ENCODE assay signal across 8 mouse cellular contexts in genomic region chr5:30816261-30816791, GRCm38 (mm10). TPM values are rescaled to one million over a fixed set of nuclear protein-coding genes. Genes with fewer than 3 reads are reported as not detected.
DNase-seq lines count a peak whose midpoint lies in the region; ATAC-seq and TF ChIP-seq lines count a peak whose summit lies in the region.

No protein-coding gene starts in this region.

- H3K36me3 ChIP-seq in lung, embryonic 14.5 days (ENCODE audit: insufficient read depth) = no peaks in the 10 kb centered on the region
- no peaks in the 10 kb centered on the region for H3K36me3 ChIP-seq in stomach, embryonic 16.5 days (ENCODE audit: control insufficient read depth, insufficient read depth, low read length)

- 50% methylated on average over 8 of the region's 8 CpGs for WGBS in lung, embryonic 14.5 days
- WGBS in lung, adult 2 months = 47% methylated on average over 8 of the region's 8 CpGs
- 49% methylated on average over 8 of the region's 8 CpGs for WGBS in stomach, embryonic 16.5 days

- no peak overlapping the region for H3K4me3 ChIP-seq in lung, embryonic 14.5 days (ENCODE audit: low read depth, low read length)
- no peak overlapping the region for H3K4me3 ChIP-seq in lung, adult 2 months (replicated peaks; ENCODE audit: extremely low read depth, low read depth, low read length)
- no peak overlapping the region for H3K4me3 ChIP-seq in stomach, embryonic 16.5 days (replicated peaks; ENCODE audit: low read length)

- H3K27me3 ChIP-seq in lung, embryonic 14.5 days (ENCODE audit: insufficient read depth, low read length) = no peaks in the 10 kb centered on the region
- H3K27me3 ChIP-seq in stomach, embryonic 16.5 days (ENCODE audit: control insufficient read depth, insufficient read depth, low read length) = no peaks in the 10 kb centered on the region

- H3K4me1 ChIP-seq in lung, embryonic 14.5 days (ENCODE audit: insufficient read depth) = peaks cover 4% of the 10 kb centered on the region; the same call in 1 of the 2 replicates
- 0 out of 2 replicates have a peak, but pooled peaks cover 5% of the 10 kb centered on the region for H3K4me1 ChIP-seq in lung, adult 2 months (ENCODE audit: control insufficient read depth, insufficient read depth, low read length)
- H3K4me1 ChIP-seq in stomach, embryonic 16.5 days (ENCODE audit: control insufficient read depth, insufficient read depth, low read length) = peaks cover 14% of the 10 kb centered on the region

- no peak for TF ChIP-seq POLR2A in lung, adult 2 months (IDR thresholded peaks at IDR 0.05; ENCODE audit: borderline replicate concordance, extremely low read depth, low read depth, low read length)

- no peak for DNase-seq in lung, embryonic 14.5 days
- no peak for DNase-seq in lung, adult 2 months
- DNase-seq in gastrocnemius, adult 8-10 months (ENCODE audit: low spot score in 2 of 2) = peak; percentile 40 to 45
- peak; percentile 53 for DNase-seq in lung, postnatal 10 days
- no peak for DNase-seq in left cerebral cortex, adult 8-10 months (ENCODE audit: low spot score in 2 of 2)

- no peak for TF ChIP-seq CTCF in lung, embryonic 14.5 days (IDR thresholded peaks at IDR 0.05; ENCODE audit: low read depth)
- no peak for TF ChIP-seq CTCF in lung, adult 2 months (IDR thresholded peaks at IDR 0.05; ENCODE audit: insufficient read depth, low read length)

- H3K4me2 ChIP-seq in lung, embryonic 14.5 days = peak overlapping the region; percentile 13; the same call in 1 of the 2 replicates
- H3K4me2 ChIP-seq in stomach, embryonic 16.5 days (ENCODE audit: low read depth, low read length) = 0 out of 2 replicates have a peak overlapping the region, but pooled peaks have one; percentile 5

- no peak for ATAC-seq in lung, embryonic 14.5 days (ENCODE audit: insufficient read depth)
- no peak for ATAC-seq in stomach, embryonic 16.5 days (ENCODE audit: insufficient read depth, low FRiP score)
- ATAC-seq in erythroid progenitor cell, adult 5-6 weeks (replicated peaks; ENCODE audit: low FRiP score, poor library complexity, severe bottlenecking) = no peak
- ATAC-seq in activated CD4-positive, CD25-positive, alpha-beta regulatory T cell, adult 4 months = no peak

- no peak overlapping the region for H3K27ac ChIP-seq in lung, embryonic 14.5 days (ENCODE audit: low read depth)
- no peak overlapping the region for H3K27ac ChIP-seq in stomach, embryonic 16.5 days (ENCODE audit: low read length)

- H3K9me3 ChIP-seq in lung, embryonic 14.5 days (ENCODE audit: low read depth, low read length) = no peaks in the 10 kb centered on the region
- H3K9me3 ChIP-seq in stomach, embryonic 16.5 days (replicated peaks; ENCODE audit: control insufficient read depth, low read length) = no peaks in the 10 kb centered on the region

- H3K9ac ChIP-seq in lung, embryonic 14.5 days = no peak overlapping the region
- H3K9ac ChIP-seq in stomach, embryonic 16.5 days (ENCODE audit: low read length) = no peak overlapping the region

RNA-seq across cellular contexts. Expression of gene Mapre3, which starts 1.9 kb away (rescaled TPM):
- 17.9 and 18.2 TPM in 2 replicates for polyA plus RNA-seq in lung, embryonic 14.5 days (2014; fragmentation: Nextera tagmentation; extraction: Ambion mirVana)
- 66.2 and 81.8 TPM in 2 replicates for polyA plus RNA-seq in lung, adult 2 months (2012; rRNA removed)
- total RNA-seq in gastrocnemius, adult 8-10 months (2022) = 100 to 1,000 TPM in 1 of 4 experiments, 10 to 100 TPM in 3; 88.7 to 101 (median 92.6) TPM
- polyA plus RNA-seq in stomach, embryonic 16.5 days (2015; fragmentation: Nextera tagmentation; extraction: Ambion mirVana) = 15.1 and 20.0 TPM in 2 replicates
- total RNA-seq in left cerebral cortex, adult 8-10 months (2022) = 100 to 1,000 TPM; 220 to 238 (median 224) TPM
- 1.3 TPM in 1 of 2 replicates, not detected in the other for total RNA-seq in erythroid progenitor cell, adult 5-6 weeks (2015; ENCODE audit: low replicate concordance)
- total RNA-seq in erythroid progenitor cell, adult 5-6 weeks (2017; ENCODE audit: low replicate concordance) = 0.64 TPM in 1 of 2 replicates, not detected in the other
- 1 to 10 TPM; 2.5 to 2.7 TPM for polyA plus RNA-seq in activated CD4-positive, CD25-positive, alpha-beta regulatory T cell, adult 4 months (2017; shearing (Covaris generic))

RNA-seq across cellular contexts. Expression of gene Tmem214, which starts 51.5 kb away (rescaled TPM):
- polyA plus RNA-seq in lung, embryonic 14.5 days (2014; fragmentation: Nextera tagmentation; extraction: Ambion mirVana) = 72.3 and 72.5 TPM in 2 replicates
- polyA plus RNA-seq in lung, adult 2 months (2012; rRNA removed) = 85.7 and 86.6 TPM in 2 replicates
- 10 to 100 TPM; 26.5 to 32.4 (median 29.7) TPM for total RNA-seq in gastrocnemius, adult 8-10 months (2022)
- polyA plus RNA-seq in stomach, embryonic 16.5 days (2015; fragmentation: Nextera tagmentation; extraction: Ambion mirVana) = 85.7 and 93.7 TPM in 2 replicates
- total RNA-seq in left cerebral cortex, adult 8-10 months (2022) = 10 to 100 TPM; 58.3 to 64.4 (median 62.9) TPM
- total RNA-seq in erythroid progenitor cell, adult 5-6 weeks (2015; ENCODE audit: low replicate concordance) = 6.8 and 11.3 TPM in 2 replicates
- total RNA-seq in erythroid progenitor cell, adult 5-6 weeks (2017; ENCODE audit: low replicate concordance) = 9.5 and 10.0 TPM in 2 replicates
- 10 to 100 TPM; 20.4 to 24.5 TPM for polyA plus RNA-seq in activated CD4-positive, CD25-positive, alpha-beta regulatory T cell, adult 4 months (2017; shearing (Covaris generic))

Comparison
In these comparisons a context has a peak if more than half of its experiments do, and no peak if none do; other contexts are left out.
1. DNase-seq: peak in gastrocnemius, adult 8-10 months (2 of 2) and lung, postnatal 10 days (single experiment); none in lung, embryonic 14.5 days (single experiment), lung, adult 2 months (single experiment) and left cerebral cortex, adult 8-10 months (0 of 2).